Mouse (Mus musculus): ENCODE data around the gene Usp9y. TPM values are rescaled to one million over a fixed set of nuclear protein-coding genes. Genes with fewer than 3 reads are reported as not detected.

The Usp9y gene
- not detected in 2 replicates for total RNA-seq (2017)

- ATAC-seq (ENCODE audit: extremely low read depth, insufficient number of reproducible peaks, low FRiP score, poor library complexity, severe bottlenecking): no peak
These were observed at the start of gene Usp9y for GRCm38 (mm10) chrY:1459682-1460081. Usp9y (minus strand) TSS chrY:1459782.

- peak; percentile 95 for ATAC-seq (ENCODE audit: extremely low read depth, insufficient number of reproducible peaks, low FRiP score, poor library complexity, severe bottlenecking)
These were observed 165.9 kb downstream of the Usp9y start for GRCm38 (mm10) chrY:1293708-1294107.

GRCm38 (mm10) chrY:1286171-1286795, 173.3 kb downstream of the Usp9y start, which contains the start of gene Ddx3y:
Ddx3y (minus strand) TSS chrY:1286629.
- peak; percentile 100 for ATAC-seq (ENCODE audit: extremely low read depth, insufficient number of reproducible peaks, low FRiP score, poor library complexity, severe bottlenecking)

- peak; percentile 14; the same call in 1 of the 2 replicates for ATAC-seq (ENCODE audit: extremely low read depth, insufficient number of reproducible peaks, low FRiP score, poor library complexity, severe bottlenecking)
These were observed 173.8 kb downstream of the Usp9y start for GRCm38 (mm10) chrY:1285735-1286134.

Other genes starting within 250 kb of the Usp9y start
- gene Uty, start 214.0 kb downstream of the Usp9y start, total RNA-seq (2017): 27.8 and 29.0 TPM in 2 replicates
- 89.3 and 103 TPM in 2 replicates for gene Ddx3y, start 173.2 kb downstream of the Usp9y start, total RNA-seq (2017)